Mouse (Mus musculus) gastrocnemius, adult 2 months (tissue): ENCODE results near the gene Aff1. TPM values are rescaled to one million over a fixed set of nuclear protein-coding genes. Genes with fewer than 3 reads are reported as not detected.

Source experiments
- DNase-seq: peaks from one replicate; pipeline ENCODE4 v3.0.0; 2022
- H3K27ac ChIP-seq: fragments of 200-600 bp; 2 replicates; pipeline ENCODE4 v1.8.1; 2022; ENCODE audit warnings: mild to moderate bottlenecking
- H3K4me3 ChIP-seq: fragments of 200-600 bp; 2 replicates; pipeline ENCODE4 v1.8.1; 2022; ENCODE audit warnings: mild to moderate bottlenecking, moderate library complexity
- CTCF ChIP-seq: fragments of 200-600 bp; IDR thresholded peaks from 2 replicates; pipeline ENCODE4 v1.8.1; 2022; ENCODE audit warnings: antibody characterized with exemption, mild to moderate bottlenecking, moderate library complexity
- intact Hi-C: fragments of 180-260 bp; cut with DNase I; formaldehyde crosslinking; loops from one replicate; pipeline ENCODE4 v1.15.1; 2025
- total RNA-seq, 2 experiments: library from RNA; stranded (reverse); gene quantifications; 2 replicates each; pipeline ENCODE4 v1.2.3; 2021

The Aff1 gene
- total RNA-seq, 2 experiments from 2014 or later = 46.7 to 52.8 TPM

GRCm38 (mm10) chr5:103813291-103813690 lies 121.1 kb downstream of the Aff1 start:
- DNase-seq = no peak
- no peak overlapping the region for H3K27ac ChIP-seq
- no peak overlapping the region for H3K4me3 ChIP-seq
- intact Hi-C loops = loop anchor here (10.0 kb wide), 1 partner anchor 58 kb away; no protein-coding TSS in a partner anchor
- no peak for TF ChIP-seq CTCF

GRCm38 (mm10) chr5:103813997-103814542 lies 121.9 kb downstream of the Aff1 start:
- TF ChIP-seq CTCF = no peak
- DNase-seq = no peak
- intact Hi-C loops = loop anchor here (10.0 kb wide), 1 partner anchor 59 kb away; no protein-coding TSS in a partner anchor

GRCm38 (mm10) chr5:103814551-103815248 lies 122.5 kb downstream of the Aff1 start:
- intact Hi-C loops = loop anchor here (10.0 kb wide), 1 partner anchor 60 kb away; no protein-coding TSS in a partner anchor
- H3K27ac ChIP-seq = peak overlapping the region; percentile 69
- H3K4me3 ChIP-seq = no peak overlapping the region
- TF ChIP-seq CTCF = no peak
- DNase-seq = no peak

More at GRCm38 (mm10) chr5:103813997-103814542, 121.9 kb downstream of the Aff1 start:
- no peak overlapping the region for H3K4me3 ChIP-seq
- peak overlapping the region; percentile 69 for H3K27ac ChIP-seq

GRCm38 (mm10) chr5:103815249-103815617 lies 123.1 kb downstream of the Aff1 start:
- no peak for DNase-seq
- no peak overlapping the region for H3K4me3 ChIP-seq
- intact Hi-C loops = loop anchor here (10.0 kb wide), 1 partner anchor 60 kb away; no protein-coding TSS in a partner anchor
- TF ChIP-seq CTCF = no peak
- peak overlapping the region; percentile 69 for H3K27ac ChIP-seq

- H3K27ac ChIP-seq = peak overlapping the region; percentile 62; the same call in 1 of the 2 replicates
- no peak overlapping the region for H3K4me3 ChIP-seq
- intact Hi-C loops = loop anchor here (1.0 to 10.0 kb wide), 3 partner anchors 36 to 136 kb away; no protein-coding TSS in a partner anchor
- DNase-seq = no peak
- no peak for TF ChIP-seq CTCF
Measured at GRCm38 (mm10) chr5:103816718-103817117, 124.5 kb downstream of the Aff1 start.

GRCm38 (mm10) chr5:103817754-103818153 lies 125.6 kb downstream of the Aff1 start:
- peak; percentile 98 for TF ChIP-seq CTCF
- intact Hi-C loops = loop anchor here (1.0 to 10.0 kb wide), 3 partner anchors 37 to 137 kb away; no protein-coding TSS in a partner anchor

GRCm38 (mm10) chr5:103818602-103819001 lies 126.4 kb downstream of the Aff1 start:
- DNase-seq = no peak
- TF ChIP-seq CTCF = no peak
- no peak overlapping the region for H3K4me3 ChIP-seq
- H3K27ac ChIP-seq = peak overlapping the region; percentile 40; the same call in 1 of the 2 replicates
- intact Hi-C loops = loop anchor here (10.0 kb wide), 1 partner anchor 64 kb away; no protein-coding TSS in a partner anchor

More at GRCm38 (mm10) chr5:103817754-103818153, 125.6 kb downstream of the Aff1 start:
- peak overlapping the region; percentile 62 for H3K27ac ChIP-seq
- H3K4me3 ChIP-seq = no peak overlapping the region
- DNase-seq = peak; percentile 79

GRCm38 (mm10) chr5:103819674-103820073 lies 127.5 kb downstream of the Aff1 start:
- intact Hi-C loops = loop anchor here (10.0 kb wide), 2 partner anchors 65 to 475 kb away; no protein-coding TSS in a partner anchor
- no peak for TF ChIP-seq CTCF
- DNase-seq = no peak
- Histone ChIP-seq H3K27ac (peak overlapping the region; percentile 76; the same call in 1 of the 2 replicates), H3K4me3 (no peak overlapping the region)

- TF ChIP-seq CTCF = no peak
- intact Hi-C loops = loop anchor here (10.0 kb wide), 1 partner anchor 476 kb away; no protein-coding TSS in a partner anchor
- H3K4me3 ChIP-seq = peak overlapping the region; percentile 1; the same call in 1 of the 2 replicates
Measured at GRCm38 (mm10) chr5:103821062-103821461, 128.9 kb downstream of the Aff1 start.

GRCm38 (mm10) chr5:103821500-103822298 lies 129.5 kb downstream of the Aff1 start:
- TF ChIP-seq CTCF = no peak
- Histone ChIP-seq H3K4me3 (no peak overlapping the region; the same call in 1 of the 2 replicates), H3K27ac (peak overlapping the region; percentile 76)
- no peak for DNase-seq
- intact Hi-C loops = loop anchor here (10.0 kb wide), 1 partner anchor 477 kb away; no protein-coding TSS in a partner anchor

More at GRCm38 (mm10) chr5:103821062-103821461, 128.9 kb downstream of the Aff1 start:
- H3K27ac ChIP-seq = peak overlapping the region; percentile 76
- no peak for DNase-seq

GRCm38 (mm10) chr5:103822949-103823348 lies 130.8 kb downstream of the Aff1 start:
- no peak for DNase-seq
- intact Hi-C loops = loop anchor here (10.0 kb wide), 1 partner anchor 478 kb away; no protein-coding TSS in a partner anchor
- no peak for TF ChIP-seq CTCF
- Histone ChIP-seq H3K27ac (peak overlapping the region; percentile 13; the same call in 1 of the 2 replicates), H3K4me3 (no peak overlapping the region)

- intact Hi-C loops = loop anchor here (10.0 kb wide), 1 partner anchor 484 kb away; no protein-coding TSS in a partner anchor
- DNase-seq = no peak
- TF ChIP-seq CTCF = no peak
- Histone ChIP-seq H3K27ac (peak overlapping the region; percentile 86), H3K4me3 (no peak overlapping the region)
Measured at GRCm38 (mm10) chr5:103828304-103828703, 136.1 kb downstream of the Aff1 start.
